Mouse (Mus musculus) intestine, embryonic 16.5 days (tissue): Measurements from ENCODE around the gene Fgf16. TPM values are rescaled to one million over a fixed set of nuclear protein-coding genes. Genes with fewer than 3 reads are reported as not detected.

Source experiments
- ATAC-seq: fragments of 200-750 bp; cut with Nextera tagmentation; 2 replicates; pipeline ENCODE4 v1.8.0; 2017; ENCODE audit warnings: moderate TSS enrichment, moderate library complexity
- H3K27ac ChIP-seq: fragments of 300-500 bp; sonication (generic); 2 replicates; pipeline ENCODE4 v1.5.1; 2014; ENCODE audit warnings: mild to moderate bottlenecking, low read length
- H3K27me3 ChIP-seq: fragments of 300-500 bp; sonication (generic); replicated peaks from 2 replicates; pipeline ENCODE4 v1.6.1; 2014; ENCODE audit warnings: low read length, control low read depth, mixed read lengths; ENCODE audit not compliant: control insufficient read depth, insufficient read depth
- H3K36me3 ChIP-seq: fragments of 300-500 bp; sonication (generic); 2 replicates; pipeline ENCODE4 v1.6.1; 2014; ENCODE audit warnings: low read length, control low read depth; ENCODE audit not compliant: control insufficient read depth, insufficient read depth
- H3K4me1 ChIP-seq: fragments of 300-500 bp; sonication (generic); 2 replicates; pipeline ENCODE4 v1.6.1; 2014; ENCODE audit warnings: low read length, control low read depth, mixed read lengths; ENCODE audit not compliant: control insufficient read depth, insufficient read depth
- H3K4me2 ChIP-seq: fragments of 300-500 bp; sonication (generic); 2 replicates; pipeline ENCODE4 v1.6.1; 2014; ENCODE audit warnings: low read depth, low read length, control low read depth
- H3K4me3 ChIP-seq: fragments of 300-500 bp; sonication (generic); 2 replicates; pipeline ENCODE4 v1.5.1; 2014; ENCODE audit warnings: mild to moderate bottlenecking, low read length
- H3K9ac ChIP-seq: fragments of 300-500 bp; sonication (generic); 2 replicates; pipeline ENCODE4 v1.6.1; 2014; ENCODE audit warnings: low read depth, low read length
- H3K9me3 ChIP-seq: fragments of 300-500 bp; sonication (generic); 2 replicates; pipeline ENCODE4 v1.6.1; 2016; ENCODE audit warnings: low read length, control low read depth; ENCODE audit not compliant: control insufficient read depth
- WGBS: fragments of 180-500 bp; shearing (Covaris S2); extraction: QIAGEN DNeasy Blood & Tissue Kit; methylation state at CpG from one replicate; pipeline ENCODE4 v1.1.7; 2014; 5-methylcytosine and 5-hydroxymethylcytosine counted together
- polyA plus RNA-seq: library from polyadenylated mRNA; unstranded; fragments of >200 nt; fragmentation: Nextera tagmentation; extraction: Ambion mirVana; gene quantifications from 2 replicates; pipeline ENCODE4 v1.2.1, GENCODE M21; 2015

Gene Fgf16
- polyA plus RNA-seq, 1 experiment from 2014 or later, result not detected

- WGBS, result 22% methylated on average over 35 of the region's 36 CpGs
These were observed 1.1 kb downstream of the Fgf16 start for GRCm38 (mm10) chrX:105765005-105765706.

GRCm38 (mm10) chrX:105766013-105766412, 1.9 kb downstream of the Fgf16 start:
- WGBS, result 50% methylated on average over 6 of the region's 6 CpGs
- Histone ChIP-seq H3K9me3 (no peaks in the 10 kb centered on the region), H3K4me1 (no peaks in the 10 kb centered on the region), H3K27ac (no peak overlapping the region), H3K4me3 (no peak overlapping the region), H3K36me3 (no peaks in the 10 kb centered on the region), H3K4me2 (no peak overlapping the region), H3K9ac (no peak overlapping the region), H3K27me3 (peaks cover 36% of the 10 kb centered on the region)
- no peak for ATAC-seq

More at GRCm38 (mm10) chrX:105765005-105765706, 1.1 kb downstream of the Fgf16 start:
- 0 out of 2 replicates have a peak, but pooled peaks have one; percentile 21 for ATAC-seq
- Histone ChIP-seq H3K27me3 (peaks cover 36% of the 10 kb centered on the region), H3K9ac (no peak overlapping the region), H3K9me3 (no peaks in the 10 kb centered on the region), H3K4me3 (peak overlapping the region; percentile 48), H3K4me1 (no peaks in the 10 kb centered on the region), H3K27ac (no peak overlapping the region), H3K4me2 (peak overlapping the region; percentile 62), H3K36me3 (no peaks in the 10 kb centered on the region)

GRCm38 (mm10) chrX:105767177-105767764, 3.2 kb downstream of the Fgf16 start:
- Histone ChIP-seq H3K9me3 (no peaks in the 10 kb centered on the region), H3K4me1 (no peaks in the 10 kb centered on the region), H3K36me3 (no peaks in the 10 kb centered on the region), H3K9ac (no peak overlapping the region), H3K27ac (no peak overlapping the region), H3K4me2 (no peak overlapping the region), H3K4me3 (no peak overlapping the region), H3K27me3 (peaks cover 38% of the 10 kb centered on the region)
- WGBS, result 34% methylated on average over 8 of the region's 9 CpGs
- no peak for ATAC-seq

- Histone ChIP-seq H3K9ac (no peak overlapping the region), H3K4me1 (no peaks in the 10 kb centered on the region), H3K36me3 (no peaks in the 10 kb centered on the region), H3K4me3 (no peak overlapping the region), H3K4me2 (no peak overlapping the region), H3K9me3 (no peaks in the 10 kb centered on the region), H3K27ac (no peak overlapping the region), H3K27me3 (peaks cover 34% of the 10 kb centered on the region)
- WGBS, result 76% methylated on average over 3 of the region's 3 CpGs
- no peak for ATAC-seq
These were observed 3.9 kb downstream of the Fgf16 start for GRCm38 (mm10) chrX:105767932-105768331.

- Histone ChIP-seq H3K27me3 (0 out of 2 replicates have a peak, but pooled peaks cover 4% of the 10 kb centered on the region), H3K4me2 (no peak overlapping the region), H3K4me1 (no peaks in the 10 kb centered on the region), H3K27ac (no peak overlapping the region), H3K36me3 (no peaks in the 10 kb centered on the region), H3K9me3 (no peaks in the 10 kb centered on the region), H3K9ac (no peak overlapping the region), H3K4me3 (no peak overlapping the region)
- ATAC-seq, result no peak
- 88% methylated on average over 5 of the region's 5 CpGs for WGBS
These were observed 9.2 kb downstream of the Fgf16 start for GRCm38 (mm10) chrX:105773281-105773680.

GRCm38 (mm10) chrX:105794806-105795403, 30.8 kb downstream of the Fgf16 start:
- Histone ChIP-seq H3K27ac (no peak overlapping the region), H3K4me1 (no peaks in the 10 kb centered on the region), H3K27me3 (no peaks in the 10 kb centered on the region), H3K9me3 (no peaks in the 10 kb centered on the region), H3K4me3 (no peak overlapping the region), H3K9ac (no peak overlapping the region), H3K36me3 (no peaks in the 10 kb centered on the region), H3K4me2 (no peak overlapping the region)
- 56% methylated on average over 8 of the region's 8 CpGs for WGBS
- ATAC-seq, result no peak

- Histone ChIP-seq H3K4me1 (no peaks in the 10 kb centered on the region), H3K27ac (no peak overlapping the region), H3K4me3 (no peak overlapping the region), H3K4me2 (no peak overlapping the region), H3K36me3 (no peaks in the 10 kb centered on the region), H3K9ac (no peak overlapping the region), H3K27me3 (no peaks in the 10 kb centered on the region), H3K9me3 (no peaks in the 10 kb centered on the region)
- ATAC-seq, result no peak
- 92% methylated on average over 5 of the region's 5 CpGs for WGBS
These were observed 60.4 kb downstream of the Fgf16 start for GRCm38 (mm10) chrX:105824462-105824861.

Other genes starting within 250 kb of the Fgf16 start
- 88.2 and 111 TPM in 2 replicates for gene Atrx, start 165.1 kb downstream of the Fgf16 start, polyA plus RNA-seq
- 78.9 and 79.8 TPM in 2 replicates for gene Magt1, start 247.6 kb downstream of the Fgf16 start, polyA plus RNA-seq